Mouse (Mus musculus): ENCODE results near the gene Gnpat.

Gnpat gene

GRCm38 (mm10) chr8:124909936-124910335, 47.1 kb downstream of the Gnpat start:
- DNase-seq = peak in 1 of 2 experiments; percentile 14

GRCm38 (mm10) chr8:124910349-124910748, 47.5 kb downstream of the Gnpat start:
- no peak for DNase-seq

DNA sequence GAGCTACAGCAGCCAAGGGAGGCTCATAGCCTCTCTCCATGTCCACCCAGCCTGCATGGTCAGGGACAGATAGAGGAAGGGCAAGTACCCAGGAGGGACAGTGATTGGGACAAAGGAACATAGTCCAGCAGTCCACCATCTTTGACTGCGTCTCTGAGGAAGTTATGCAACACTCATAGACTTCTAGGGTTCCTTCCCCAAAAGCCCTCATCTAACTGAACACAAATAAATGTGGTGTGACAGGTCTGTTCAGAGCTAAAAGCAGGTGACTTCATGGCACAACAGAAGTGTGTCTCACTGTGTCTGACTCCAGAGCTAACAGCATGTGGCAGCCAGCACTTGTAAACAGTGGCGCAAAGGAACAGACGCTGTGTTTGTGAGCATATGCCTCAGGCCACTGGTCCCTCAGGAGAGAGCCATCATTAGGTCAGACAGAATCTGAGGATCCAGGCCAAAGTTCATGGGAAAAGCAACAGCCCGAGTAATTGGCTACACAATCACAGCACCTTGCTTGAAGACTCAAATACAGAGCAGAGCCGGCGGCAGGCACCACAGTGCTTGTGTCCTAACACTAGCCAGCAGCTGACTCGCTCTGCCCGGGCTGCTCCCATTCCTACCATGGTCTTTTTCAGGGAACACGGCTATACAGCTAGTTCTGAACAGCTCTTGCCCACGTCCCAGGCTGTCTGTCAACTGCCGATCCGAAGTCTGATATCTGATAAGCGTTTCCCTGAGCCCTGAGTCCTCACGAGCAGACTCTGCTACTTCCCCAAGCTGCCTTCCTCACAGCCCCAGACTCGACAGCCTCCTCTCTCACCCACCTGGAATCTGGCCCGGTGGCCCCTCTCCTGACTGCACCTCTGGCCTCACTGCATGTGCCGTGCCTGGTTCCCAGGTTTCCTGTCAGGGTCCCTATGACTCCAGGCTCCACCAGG, 49.4 kb downstream of the Gnpat start:
- DNase-seq = peak; percentile 63 to 69

- peak; percentile 47 to 55 for DNase-seq
These were observed 51.2 kb downstream of the Gnpat start for GRCm38 (mm10) chr8:124914061-124914460.

- DNase-seq = no peak
These were observed 55.1 kb downstream of the Gnpat start for GRCm38 (mm10) chr8:124917741-124918484.

DNA sequence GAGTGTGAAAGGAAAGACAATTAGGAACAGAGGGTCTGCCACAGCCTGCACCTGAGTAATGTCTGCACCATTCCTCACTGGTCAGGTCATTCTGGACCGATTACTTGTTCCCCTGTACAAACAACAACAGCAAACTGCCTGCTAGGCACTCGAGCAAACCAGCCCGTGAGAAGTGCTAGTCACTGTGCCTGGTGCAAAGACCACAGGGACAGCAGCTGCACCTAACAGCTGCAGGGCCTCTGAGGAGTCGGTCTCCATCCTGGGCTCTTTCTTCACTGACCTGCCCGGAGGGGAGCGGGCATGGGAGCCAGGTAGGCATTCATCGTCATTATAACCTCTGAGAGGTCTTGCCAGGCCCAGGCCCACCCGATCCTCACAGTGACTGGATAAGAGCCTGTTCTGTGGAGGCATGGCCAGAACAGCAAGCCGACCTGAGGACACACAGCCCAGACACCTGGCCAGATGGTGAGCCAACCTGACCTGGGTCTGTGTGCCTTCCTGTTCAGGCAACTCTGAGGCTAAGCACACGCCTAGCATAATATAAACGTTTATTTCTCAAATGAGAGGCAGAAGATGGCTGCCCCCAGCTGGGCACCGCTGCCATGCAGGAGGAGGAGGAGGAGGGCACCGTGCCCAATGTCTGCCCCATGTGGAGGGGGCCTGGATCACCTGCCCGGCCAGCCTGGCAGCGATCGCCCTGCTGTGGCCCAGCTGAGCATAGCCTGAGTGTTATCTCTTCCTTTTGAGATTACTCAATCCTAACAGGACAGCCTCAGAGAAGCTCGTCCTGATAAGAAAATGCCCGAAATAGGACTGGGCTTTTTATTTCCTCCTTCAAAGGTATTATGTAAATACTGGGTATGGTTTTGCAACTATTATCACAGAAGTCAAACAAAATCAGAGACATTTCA, 58.8 kb downstream of the Gnpat start:
- DNase-seq = peak in 1 of 2 experiments; percentile 32

DNA sequence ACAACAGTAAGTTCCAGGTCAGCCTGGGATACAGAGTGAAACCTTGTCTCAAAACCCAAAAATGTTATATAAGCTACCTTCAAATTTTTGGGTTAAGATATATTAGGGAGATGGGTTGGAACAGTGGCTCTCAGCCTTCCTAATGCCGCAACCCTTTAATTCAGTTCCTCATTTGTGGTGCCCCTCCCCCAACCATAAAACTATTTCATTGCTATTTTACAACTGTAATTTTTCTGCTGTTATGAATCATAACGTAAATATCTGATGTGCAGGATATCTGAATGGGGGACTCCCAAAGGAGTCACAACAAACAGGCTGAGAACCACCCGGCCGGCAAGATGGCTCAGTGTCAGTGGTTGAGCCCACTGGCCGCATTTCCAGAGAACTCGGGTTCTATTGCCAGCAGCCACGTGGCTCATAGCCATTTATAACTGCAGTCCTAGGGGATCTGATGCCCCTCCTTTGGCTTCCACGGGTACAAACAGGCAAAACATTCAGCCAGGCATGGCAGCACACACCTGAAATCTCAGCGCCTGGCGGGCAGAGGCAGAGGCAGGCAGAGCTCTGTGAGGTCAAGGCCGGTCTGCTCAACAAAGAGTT, 59.8 kb downstream of the Gnpat start:
- DNase-seq = no peak

DNA sequence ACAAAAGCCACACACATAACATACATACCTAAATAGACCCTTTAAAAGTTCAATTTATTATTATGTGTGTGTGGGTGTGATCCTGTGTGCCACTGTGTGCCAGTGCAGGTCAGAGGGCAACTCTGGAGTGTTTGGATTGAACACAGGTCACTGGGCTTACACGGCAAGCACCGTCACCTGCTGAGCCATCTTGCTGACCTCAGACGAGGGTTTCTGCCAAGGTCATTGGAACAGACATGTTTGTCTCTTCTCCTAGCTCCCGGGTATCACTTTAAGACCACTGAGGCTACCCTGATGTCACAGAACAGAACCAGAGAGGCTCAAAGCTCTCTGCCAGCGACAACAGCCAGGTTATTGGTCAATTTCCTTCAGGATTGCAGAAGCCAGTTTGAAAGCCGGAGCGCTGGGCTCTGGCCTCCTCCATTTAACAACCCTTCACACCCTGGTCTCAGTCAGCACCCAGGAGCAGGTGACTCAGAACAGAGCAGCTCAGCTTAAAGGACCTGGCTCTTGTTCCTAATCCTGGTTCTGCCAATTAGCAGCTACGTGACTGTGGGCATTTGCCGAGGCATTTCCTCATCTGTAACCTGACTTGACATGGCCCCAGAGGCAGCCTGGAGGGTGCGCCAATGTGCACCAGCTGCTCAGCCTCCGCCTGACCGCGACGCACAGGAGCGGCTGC, 61.3 kb downstream of the Gnpat start:
- DNase-seq = peak; percentile 11 to 41

GRCm38 (mm10) chr8:124925544-124926266, 62.9 kb downstream of the Gnpat start:
- DNase-seq = no peak

- peak in 1 of 2 experiments; percentile 56 for DNase-seq
These were observed 63.5 kb downstream of the Gnpat start for GRCm38 (mm10) chr8:124926351-124926771.

DNA sequence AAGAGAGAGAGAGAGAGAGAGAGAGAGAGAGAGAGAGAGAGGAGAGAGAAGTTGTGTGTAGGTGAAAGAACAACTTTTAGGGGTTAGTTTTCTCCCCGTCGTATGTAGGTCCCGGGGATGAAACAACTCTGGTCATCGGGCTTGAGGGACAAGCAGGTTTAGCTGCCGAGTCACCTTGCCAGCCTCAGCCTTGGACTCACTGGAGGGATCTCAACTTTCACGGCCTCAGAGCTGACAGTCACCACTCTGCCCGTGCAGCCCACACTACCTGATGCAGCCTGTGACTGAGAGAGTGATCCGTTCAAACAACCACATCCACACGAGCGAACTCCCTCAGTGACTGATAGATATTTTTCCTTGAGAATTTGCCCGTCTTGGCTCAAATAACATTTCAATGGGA, 66.2 kb downstream of the Gnpat start:
- DNase-seq = no peak

- DNase-seq = peak in 1 of 2 experiments; percentile 39
These were observed 67.3 kb downstream of the Gnpat start for GRCm38 (mm10) chr8:124930086-124930485.

- no peak for DNase-seq
These were observed 67.8 kb downstream of the Gnpat start for GRCm38 (mm10) chr8:124930649-124931048.

- no peak for DNase-seq
These were observed 69.6 kb downstream of the Gnpat start for GRCm38 (mm10) chr8:124932435-124932834.

DNA sequence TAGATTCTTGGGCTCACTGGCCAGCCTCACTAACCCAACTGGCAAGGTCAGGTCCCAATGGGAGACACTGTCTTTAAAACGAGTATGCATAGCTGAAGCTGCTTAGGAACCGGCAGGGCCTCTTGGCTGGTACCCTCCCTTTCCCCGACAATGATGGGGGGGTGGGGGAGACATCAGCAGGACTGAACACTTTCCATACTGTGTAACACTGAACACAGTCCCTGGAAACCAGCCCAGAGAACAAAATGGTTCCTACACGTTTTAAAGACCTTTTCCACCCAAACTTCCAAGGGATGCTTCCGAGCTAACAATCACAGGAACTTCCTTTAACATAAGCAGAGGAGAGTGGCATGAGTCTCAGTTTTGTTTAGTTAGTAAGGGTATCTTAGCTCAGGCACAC, 72.3 kb downstream of the Gnpat start:
- DNase-seq = no peak

GRCm38 (mm10) chr8:124936699-124937098, 73.9 kb downstream of the Gnpat start:
- DNase-seq = no peak

DNA sequence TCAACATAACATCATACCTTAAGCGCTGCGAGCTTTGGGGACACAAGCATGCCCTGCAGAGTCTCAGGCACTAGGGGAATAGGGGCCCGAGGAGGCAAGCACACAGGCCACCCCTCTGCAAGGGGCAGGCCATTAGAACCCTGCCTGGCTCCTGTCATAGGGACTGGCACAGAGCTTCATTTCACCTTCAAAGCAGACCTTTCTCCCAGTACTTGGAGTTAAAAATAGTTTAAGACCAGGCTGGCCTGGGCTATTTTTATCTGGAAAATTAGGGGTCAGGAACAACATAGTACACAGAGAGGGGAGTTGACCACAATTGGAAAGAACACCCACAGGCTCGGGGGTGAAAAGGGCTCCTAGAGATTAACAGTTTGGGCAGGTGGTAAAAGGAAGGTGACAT, 74.5 kb downstream of the Gnpat start:
- DNase-seq = no peak
